Mouse (Mus musculus): ENCODE data around the gene Tmsb15b2. TPM values are rescaled to one million over a fixed set of nuclear protein-coding genes. Genes with fewer than 3 reads are reported as not detected.
"Not testable (repeated sequence)": the region's sequence is repeated elsewhere in the genome, so short reads cannot be mapped to it uniquely, and the experiment has no call there.

Tmsb15b2 gene
- 10 to 100 TPM; 12.1 to 77.0 TPM for polyA plus RNA-seq (2017; shearing (Covaris generic))

- ATAC-seq = not testable (repeated sequence)
Measured at GRCm38 (mm10) chrX:136975397-136975796, at the start of gene Tmsb15b2. Gene Tmsb15b2, minus strand, starts transcription at chrX:136975497.

- ATAC-seq = peak; percentile 78
Measured at GRCm38 (mm10) chrX:137019310-137019709, 44.0 kb upstream of the Tmsb15b2 start.

GRCm38 (mm10) chrX:137017668-137018067 lies 42.4 kb upstream of the Tmsb15b2 start:
- no peak for ATAC-seq

GRCm38 (mm10) chrX:137015099-137015709 lies 39.9 kb upstream of the Tmsb15b2 start:
- peak; percentile 86 for ATAC-seq

GRCm38 (mm10) chrX:136996256-136996655 lies 21.0 kb upstream of the Tmsb15b2 start:
- ATAC-seq = no peak

- no peak for ATAC-seq
Measured at GRCm38 (mm10) chrX:136993641-136994040, 18.3 kb upstream of the Tmsb15b2 start.

GRCm38 (mm10) chrX:136992978-136993547 lies 17.8 kb upstream of the Tmsb15b2 start, which contains the start of gene Zcchc18:
Gene Zcchc18, plus strand, starts transcription at chrX:136993155.
- ATAC-seq = peak; percentile 95

- peak; percentile 50 for ATAC-seq
Measured at GRCm38 (mm10) chrX:136992191-136992965, 17.1 kb upstream of the Tmsb15b2 start.

- no peak for ATAC-seq
Measured at GRCm38 (mm10) chrX:136991274-136991673, 16.0 kb upstream of the Tmsb15b2 start.

GRCm38 (mm10) chrX:136986039-136986438 lies 10.7 kb upstream of the Tmsb15b2 start:
- peak; percentile 79 for ATAC-seq

- ATAC-seq = peak; percentile 21
Measured at GRCm38 (mm10) chrX:136978616-136979015, 3.3 kb upstream of the Tmsb15b2 start.

- ATAC-seq = peak; percentile 98
Measured at GRCm38 (mm10) chrX:136976424-136977084, 1.3 kb upstream of the Tmsb15b2 start, which contains the start of the genes Tmsb15l and Tmsb15b1. Gene Tmsb15l, minus strand, starts transcription at chrX:136976869. Gene Tmsb15b1, minus strand, starts transcription at chrX:136976874.

- peak; percentile 63 for ATAC-seq
Measured at GRCm38 (mm10) chrX:136959688-136960087, 15.6 kb downstream of the Tmsb15b2 start.

- not testable (repeated sequence) for ATAC-seq
Measured at GRCm38 (mm10) chrX:136958300-136958699, 17.0 kb downstream of the Tmsb15b2 start.

GRCm38 (mm10) chrX:136957583-136958279 lies 17.6 kb downstream of the Tmsb15b2 start:
- peak; percentile 83 for ATAC-seq

GRCm38 (mm10) chrX:136937985-136938384 lies 37.3 kb downstream of the Tmsb15b2 start:
- no peak for ATAC-seq

GRCm38 (mm10) chrX:136927031-136927430 lies 48.3 kb downstream of the Tmsb15b2 start, which contains the start of gene H2bfm:
Gene H2bfm, plus strand, starts transcription at chrX:136927325.
- ATAC-seq = no peak

- ATAC-seq = peak; percentile 44
Measured at GRCm38 (mm10) chrX:136925863-136926262, 49.4 kb downstream of the Tmsb15b2 start.
